Mouse (Mus musculus) cerebellum, adult (tissue): ENCODE measurements around the gene Clgn.
"Not testable (repeated sequence)": the region's sequence is repeated elsewhere in the genome, so short reads cannot be mapped to it uniquely, and the experiment has no call there.

Experiments
- ATAC-seq: cut with Nextera tagmentation; 2 replicates; pipeline ENCODE4 v1.9.2; 2017; ENCODE audit warnings: mild to moderate bottlenecking, moderate library complexity, mixed read lengths; ENCODE audit not compliant: insufficient number of reproducible peaks, low FRiP score, low TSS enrichment

The Clgn gene

DNA sequence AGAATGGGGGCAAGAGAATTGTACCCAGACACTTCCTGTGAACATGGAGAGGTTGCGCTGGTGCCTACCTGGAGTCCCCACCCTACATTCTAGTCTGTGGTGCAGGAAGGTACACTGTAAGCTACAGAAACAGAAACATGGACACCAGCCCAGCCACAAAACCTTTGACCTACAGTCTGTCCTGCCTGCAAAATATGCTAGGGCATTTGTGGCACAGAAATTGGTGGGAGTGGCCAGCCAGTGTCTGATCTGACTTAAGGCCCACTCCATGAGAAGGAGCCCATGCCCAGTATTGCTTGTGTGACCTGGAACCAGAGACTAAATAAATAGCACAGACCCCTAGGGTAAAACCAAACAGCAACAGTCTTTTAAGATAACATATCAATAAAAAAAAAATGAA is 31.7 kb downstream of the Clgn start:
- no peak for ATAC-seq

- ATAC-seq = no peak
Measured at GRCm38 (mm10) chr8:83423032-83423825, 33.6 kb downstream of the Clgn start.

DNA sequence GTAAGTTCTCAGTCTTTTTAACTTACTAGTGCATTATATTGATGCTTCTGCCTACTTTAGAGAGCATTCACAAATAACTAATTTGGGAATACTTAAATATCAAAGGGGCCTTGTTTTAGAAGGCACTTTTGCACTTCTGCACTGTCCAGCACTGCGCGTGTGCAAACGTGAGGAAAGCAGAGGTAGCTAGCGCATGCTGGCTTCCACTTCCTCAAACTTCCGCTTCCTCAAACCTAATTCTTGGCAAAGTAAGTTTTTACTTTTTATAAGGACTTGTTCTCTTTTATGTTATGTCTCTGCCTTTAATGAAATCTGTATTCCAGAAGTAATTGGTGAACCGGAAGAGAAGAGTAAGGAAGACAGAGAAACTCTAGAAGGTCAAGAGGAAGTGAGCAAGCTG is 35.5 kb downstream of the Clgn start:
- no peak for ATAC-seq

- ATAC-seq = no peak
Measured at GRCm38 (mm10) chr8:83426104-83426759, 36.6 kb downstream of the Clgn start.

DNA sequence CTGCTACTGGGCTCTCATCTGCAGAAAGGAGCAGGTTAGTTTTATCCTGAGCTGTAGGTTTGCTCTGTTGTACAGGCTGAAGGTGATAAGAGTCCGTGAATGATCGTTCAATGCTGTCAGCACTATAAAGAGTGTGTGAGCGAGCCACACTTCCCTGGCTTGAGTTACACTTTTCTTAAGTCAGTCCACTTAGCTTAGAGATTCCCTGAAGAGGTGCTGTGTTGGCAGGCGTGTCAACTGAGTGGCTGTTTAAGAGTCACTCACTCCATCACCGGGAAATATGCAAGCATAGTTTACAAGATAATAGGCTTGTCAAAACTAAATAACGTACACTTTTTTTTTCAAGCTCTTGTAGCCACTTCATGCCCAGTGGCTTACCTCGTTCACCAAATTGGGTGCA is 37.3 kb downstream of the Clgn start:
- no peak for ATAC-seq

GRCm38 (mm10) chr8:83428621-83429020 is 39.0 kb downstream of the Clgn start:
- ATAC-seq = not testable (repeated sequence)

- no peak for ATAC-seq
Measured at GRCm38 (mm10) chr8:83429071-83429524, 39.4 kb downstream of the Clgn start.

DNA sequence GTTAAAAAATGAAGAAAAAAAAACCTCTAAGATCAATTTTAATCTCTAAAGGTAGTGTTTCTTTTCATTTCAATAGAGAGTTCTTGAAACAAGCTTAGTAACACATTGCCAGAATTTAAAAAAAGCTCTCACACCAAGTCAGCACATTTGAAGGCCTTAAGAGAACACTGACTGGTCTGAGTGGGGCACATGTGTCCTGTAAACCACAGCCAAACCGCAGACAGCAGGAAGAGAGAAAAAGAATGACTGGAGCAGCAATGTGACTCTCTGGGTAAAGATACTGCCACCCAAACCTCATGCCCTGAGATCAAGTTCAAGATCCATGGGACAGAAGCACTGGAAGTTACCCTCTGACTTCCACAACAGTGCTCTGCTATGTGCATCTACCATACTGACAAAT is 47.4 kb downstream of the Clgn start:
- ATAC-seq = no peak

DNA sequence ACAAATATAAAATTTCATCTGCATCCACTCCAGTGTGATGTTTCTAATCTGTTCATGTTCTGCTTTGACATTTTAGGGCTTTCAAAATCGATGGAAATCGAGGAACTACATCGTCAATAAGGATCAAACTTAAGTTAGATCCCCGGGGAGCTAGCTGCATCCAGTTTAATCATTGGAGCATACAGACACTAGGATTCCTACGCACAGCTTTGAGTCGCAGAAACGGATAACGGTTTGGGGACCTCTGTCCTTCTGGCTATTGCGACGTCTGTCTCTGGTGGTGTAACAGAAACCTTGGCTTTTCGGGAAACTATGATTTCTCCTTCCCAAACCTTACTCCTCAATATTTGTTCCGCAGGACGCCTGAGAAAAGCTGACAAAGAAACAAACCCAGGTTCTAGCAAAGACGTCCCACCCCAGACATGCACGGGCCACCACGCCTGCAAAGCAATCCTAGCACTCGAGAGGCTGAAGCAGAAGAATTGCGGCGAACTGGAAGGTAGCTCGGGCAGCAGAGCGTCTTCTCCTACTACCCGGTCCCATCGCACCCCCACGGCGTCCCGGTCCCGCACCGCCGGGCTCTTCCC is 52.1 kb downstream of the Clgn start:
- peak; percentile 36 for ATAC-seq

DNA sequence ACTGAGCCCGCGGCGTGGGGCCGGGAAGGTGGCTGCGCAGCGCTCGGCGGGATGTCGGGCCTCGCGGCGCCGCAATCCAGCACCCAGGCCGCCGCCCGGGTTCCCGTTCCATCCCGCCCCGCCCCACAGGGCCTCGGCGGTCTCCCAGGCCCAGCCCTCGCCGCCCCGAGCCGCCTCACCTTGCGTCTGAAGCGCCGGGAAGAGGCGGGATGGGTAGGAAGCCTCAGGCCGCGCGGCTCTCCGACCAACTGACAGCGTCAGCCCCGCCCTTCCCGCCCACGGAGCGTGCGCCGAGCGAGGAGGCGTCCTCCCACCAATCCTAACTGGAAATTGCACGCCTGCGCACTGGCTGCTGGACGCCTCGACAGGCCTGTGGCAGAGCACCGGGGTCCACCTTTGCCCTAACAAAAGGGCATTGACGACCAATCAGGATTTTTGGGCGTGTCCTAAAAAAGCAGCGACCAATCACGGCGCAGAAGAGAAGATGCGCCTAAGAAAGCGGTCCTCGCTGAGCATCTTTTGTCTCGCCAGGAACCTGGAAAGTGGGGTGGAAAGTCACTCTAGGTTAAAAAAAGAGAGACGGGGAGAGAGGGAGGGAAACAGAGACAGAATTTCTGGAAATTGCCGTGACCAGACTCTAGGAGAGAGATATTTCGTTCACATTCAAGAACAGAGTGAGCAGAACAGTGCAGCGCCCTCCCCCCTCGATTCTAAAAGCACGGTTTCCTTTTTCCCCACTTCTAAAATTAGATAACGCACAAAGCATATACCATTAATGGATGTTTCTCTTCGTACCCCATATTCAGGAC is 52.8 kb downstream of the Clgn start:
- ATAC-seq = peak; percentile 99

DNA sequence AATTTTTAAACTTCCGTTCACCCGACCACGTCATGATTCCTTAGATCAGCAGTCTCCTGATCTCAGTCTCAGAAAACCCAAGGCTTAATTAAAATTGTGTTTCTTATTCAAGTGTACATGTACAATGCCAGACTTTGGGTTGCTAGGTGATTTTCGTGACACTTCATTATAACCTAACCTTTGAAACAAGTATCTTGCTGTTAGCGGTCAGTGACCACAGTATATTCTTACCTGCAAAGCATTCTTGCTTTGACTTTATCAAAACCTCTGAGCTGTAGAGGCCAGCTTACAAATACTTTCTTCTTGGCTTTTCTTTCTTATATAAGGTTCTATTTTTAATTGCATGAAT is 53.4 kb downstream of the Clgn start:
- ATAC-seq = no peak

- no peak for ATAC-seq
Measured at GRCm38 (mm10) chr8:83449960-83450359, 60.3 kb downstream of the Clgn start.

GRCm38 (mm10) chr8:83451056-83451455 is 61.4 kb downstream of the Clgn start:
- ATAC-seq = peak; percentile 49; the same call in 1 of the 2 replicates

DNA sequence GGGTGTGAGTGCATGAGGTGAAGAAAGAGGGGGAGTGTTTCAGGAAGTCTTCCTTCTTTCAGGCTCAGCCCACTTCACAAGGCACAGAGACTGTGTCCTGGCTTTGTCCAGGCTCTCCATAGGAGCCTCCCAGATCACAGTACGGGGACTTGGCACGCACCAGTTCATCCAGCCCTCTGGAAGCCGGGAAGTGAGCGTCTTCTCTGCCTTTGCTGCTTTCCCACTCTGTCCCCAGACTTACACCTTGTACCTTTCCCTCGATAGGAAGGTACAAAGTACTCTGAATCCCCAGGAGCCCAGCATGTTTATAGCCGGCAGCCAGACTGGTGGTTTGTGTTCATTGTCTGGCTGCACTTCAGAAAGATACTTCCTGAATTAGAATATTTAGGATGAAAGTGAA is 67.5 kb downstream of the Clgn start:
- no peak for ATAC-seq

DNA sequence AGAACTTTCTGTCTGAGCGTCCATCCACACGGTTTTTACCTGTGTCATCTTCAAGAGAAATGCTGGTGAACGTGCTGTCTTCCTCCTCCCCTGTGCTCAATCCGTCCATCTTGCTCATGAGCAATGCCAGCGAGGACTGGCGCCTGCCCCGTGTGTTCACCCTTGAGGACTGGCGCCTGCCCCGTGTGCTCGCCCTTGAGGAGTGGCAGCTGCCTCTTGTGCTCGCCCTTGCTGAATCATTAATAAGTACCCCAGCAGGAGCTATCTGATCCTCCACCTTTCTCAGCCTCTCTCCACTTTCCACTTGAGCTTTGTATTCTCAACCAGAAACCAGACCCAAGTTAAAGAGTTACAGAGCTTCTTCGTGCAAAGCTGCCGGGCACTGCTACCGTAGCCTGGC is 68.6 kb downstream of the Clgn start, which contains the start of gene Scoc:
Scoc (minus strand) TSS at position 170 of the 400 bp plus-strand sequence.
- ATAC-seq = no peak

GRCm38 (mm10) chr8:83459606-83460005 is 69.9 kb downstream of the Clgn start:
- no peak for ATAC-seq
